Mouse (Mus musculus): Measurements from ENCODE around the gene Clpx.

GRCm38 (mm10) chr9:65358956-65359480, 65.0 kb downstream of the Clpx start:
- TF ChIP-seq POLR2A (IDR thresholded peaks at IDR 0.05; ENCODE audit: control insufficient read depth, low read depth, low read length) (no peak), CTCF (IDR thresholded peaks at IDR 0.05; ENCODE audit: control insufficient read depth, insufficient read depth, insufficient replicate concordance, low read depth, low read length) (no peak)

Data from testis, adult 2 months (tissue).